Mouse (Mus musculus) stomach, embryonic 14.5 days (tissue): ENCODE results near the gene Lnx1. TPM values are rescaled to one million over a fixed set of nuclear protein-coding genes. Genes with fewer than 3 reads are reported as not detected.

Experiments
- ATAC-seq: fragments of 200-750 bp; cut with Nextera tagmentation; 2 replicates; pipeline ENCODE4 v1.8.0; 2017; ENCODE audit warnings: low read depth, moderate TSS enrichment; ENCODE audit not compliant: insufficient number of reproducible peaks, insufficient read depth, low FRiP score
- H3K27ac ChIP-seq: fragments of 300-500 bp; sonication (generic); 2 replicates; pipeline ENCODE4 v1.5.1; 2014; ENCODE audit warnings: mild to moderate bottlenecking, low read length, moderate library complexity, mixed read lengths
- H3K27me3 ChIP-seq: fragments of 300-500 bp; sonication (generic); 2 replicates; pipeline ENCODE4 v1.6.1; 2014; ENCODE audit warnings: low read length, control low read depth, mixed read lengths; ENCODE audit not compliant: control insufficient read depth, insufficient read depth
- H3K36me3 ChIP-seq: fragments of 300-500 bp; sonication (generic); 2 replicates; pipeline ENCODE4 v1.6.1; 2014; ENCODE audit warnings: mild to moderate bottlenecking, control low read depth, low read length, moderate library complexity, mixed read lengths; ENCODE audit not compliant: control insufficient read depth, insufficient read depth
- H3K4me1 ChIP-seq: fragments of 300-500 bp; sonication (generic); 2 replicates; pipeline ENCODE4 v1.6.1; 2014; ENCODE audit warnings: low read length, control low read depth, mixed read lengths; ENCODE audit not compliant: control insufficient read depth, insufficient read depth
- H3K4me2 ChIP-seq: fragments of 300-500 bp; sonication (generic); replicated peaks from 2 replicates; pipeline ENCODE4 v1.6.1; 2014; ENCODE audit warnings: low read depth, low read length, control low read depth
- H3K4me3 ChIP-seq: fragments of 300-500 bp; sonication (generic); 2 replicates; pipeline ENCODE4 v1.5.1; 2014; ENCODE audit warnings: low read depth, low read length, control low read depth
- H3K9ac ChIP-seq: fragments of 300-500 bp; sonication (generic); replicated peaks from 2 replicates; pipeline ENCODE4 v1.6.1; 2014; ENCODE audit warnings: low read depth, mild to moderate bottlenecking, control low read depth, low read length, moderate library complexity, mixed read lengths
- H3K9me3 ChIP-seq: fragments of 300-500 bp; sonication (generic); 2 replicates; pipeline ENCODE4 v1.6.1; 2016; ENCODE audit warnings: low read depth, low read length, control low read depth; ENCODE audit not compliant: control insufficient read depth
- WGBS: fragments of 180-500 bp; shearing (Covaris S2); extraction: QIAGEN DNeasy Blood & Tissue Kit; methylation state at CpG from one replicate; pipeline ENCODE4 v1.1.7; 2014; 5-methylcytosine and 5-hydroxymethylcytosine counted together
- polyA plus RNA-seq: library from polyadenylated mRNA; unstranded; fragments of >200 nt; fragmentation: Nextera tagmentation; extraction: Ambion mirVana; gene quantifications from 2 replicates; pipeline ENCODE4 v1.2.1, GENCODE M21; 2014

Gene Lnx1
- polyA plus RNA-seq, 1 experiment from 2014 or later: 4.9 TPM

DNA sequence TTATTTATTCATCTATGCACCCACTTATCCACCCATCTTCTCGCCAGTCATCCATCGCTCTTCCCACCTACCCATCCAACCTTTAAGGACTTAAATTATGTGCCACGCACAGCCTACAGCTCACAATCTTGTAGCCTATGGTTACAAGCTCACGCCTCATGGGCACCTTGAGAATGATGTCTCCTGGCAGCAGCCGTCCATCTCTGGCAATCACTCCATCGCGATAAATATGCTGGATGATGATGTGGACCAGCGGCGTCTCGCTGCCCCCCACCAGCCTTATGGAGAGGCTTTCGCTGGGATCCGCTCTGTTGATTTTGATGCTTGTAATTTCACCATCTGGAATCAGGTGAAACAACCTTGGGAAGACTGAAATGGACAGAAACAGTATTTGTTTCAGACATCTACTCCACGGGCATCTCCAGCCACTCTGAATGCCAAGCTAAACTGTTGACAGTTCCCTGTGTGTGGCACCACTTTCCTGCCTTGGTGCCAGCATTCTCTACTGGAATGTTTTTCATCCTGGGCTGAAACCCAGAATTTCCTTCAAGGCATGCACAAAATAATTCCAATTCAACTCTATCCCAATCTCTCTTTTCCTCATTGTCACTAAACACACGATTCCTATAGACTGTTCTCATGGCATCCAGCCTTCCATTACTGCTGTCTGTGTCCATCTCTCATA lies 79.3 kb downstream of the Lnx1 start:
- Histone ChIP-seq H3K4me3 (no peak overlapping the region), H3K4me2 (no peak overlapping the region), H3K4me1 (no peaks in the 10 kb centered on the region), H3K9me3 (no peaks in the 10 kb centered on the region), H3K36me3 (no peaks in the 10 kb centered on the region), H3K27me3 (no peaks in the 10 kb centered on the region), H3K9ac (no peak overlapping the region), H3K27ac (no peak overlapping the region)
- WGBS: 94% methylated on average over 14 of the region's 14 CpGs
- ATAC-seq: no peak

DNA sequence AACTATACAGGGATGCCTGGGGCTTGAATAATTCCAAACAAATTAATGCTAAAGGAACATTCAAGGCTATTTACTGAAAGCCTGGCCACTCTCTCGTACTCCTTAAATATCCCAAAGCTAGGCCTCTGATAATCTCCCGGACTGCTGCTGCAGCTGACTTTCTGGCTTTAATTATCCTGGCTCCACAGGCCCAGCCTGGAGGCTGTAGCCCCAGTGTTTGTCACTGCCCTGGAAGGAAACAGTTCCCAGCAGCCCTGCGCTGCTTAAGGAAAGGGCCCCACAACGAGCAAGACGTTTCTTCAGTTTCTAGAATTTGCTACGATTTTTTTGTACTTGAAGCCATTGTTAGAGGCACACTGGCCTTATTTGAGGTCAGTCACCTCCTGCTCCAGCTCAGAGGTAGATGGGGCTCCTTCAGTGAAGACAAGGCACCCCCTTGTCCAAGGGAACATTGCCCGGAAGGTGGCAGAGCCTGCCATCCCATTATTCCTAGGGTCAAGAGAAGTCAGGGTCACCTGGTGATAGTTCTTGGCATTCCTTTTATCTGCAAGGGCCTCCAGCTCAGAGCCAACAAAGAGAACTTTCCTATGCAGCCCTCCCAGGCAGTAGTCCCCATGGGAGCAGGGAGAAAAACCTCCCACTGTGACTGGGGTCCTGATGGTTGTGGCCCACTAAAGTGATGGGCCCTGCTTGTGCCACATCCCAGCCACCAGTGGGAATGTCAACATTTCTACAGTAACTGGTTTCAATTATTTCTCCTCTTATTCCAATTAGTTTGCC lies 80.8 kb downstream of the Lnx1 start:
- no peak overlapping the region for H3K27ac ChIP-seq
- ATAC-seq: no peak
- 48% methylated on average over 7 of the region's 7 CpGs for WGBS

DNA sequence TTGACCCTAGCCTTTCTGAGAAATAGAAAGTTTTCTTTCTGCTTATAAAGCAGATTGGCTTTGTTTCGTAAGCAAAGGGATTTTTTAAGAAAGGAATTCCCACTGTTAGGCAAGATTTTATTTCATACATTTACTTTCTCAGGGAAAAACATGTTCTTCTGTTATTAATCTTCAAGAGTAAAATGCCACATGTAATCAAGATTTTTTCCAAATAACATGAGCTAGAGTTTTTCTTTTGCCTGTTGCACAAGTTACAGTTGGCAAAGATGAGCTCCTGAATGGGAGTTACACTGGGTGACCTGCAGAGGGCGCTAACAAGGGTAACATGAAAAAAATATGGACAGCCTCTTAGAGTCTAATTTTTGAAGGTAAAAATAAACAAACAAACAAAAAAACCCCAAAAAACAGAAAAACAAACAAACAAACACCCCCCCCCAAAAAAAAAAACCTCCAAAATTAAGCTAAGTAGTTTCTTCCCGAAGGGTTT lies 84.1 kb downstream of the Lnx1 start:
- 63% methylated on average over 3 of the region's 3 CpGs for WGBS
- H3K36me3 ChIP-seq: no peaks in the 10 kb centered on the region
- peaks cover 4% of the 10 kb centered on the region; the same call in 1 of the 2 replicates for H3K4me1 ChIP-seq
- no peak for ATAC-seq
- H3K27me3 ChIP-seq: no peaks in the 10 kb centered on the region
- H3K9me3 ChIP-seq: no peaks in the 10 kb centered on the region
- H3K27ac ChIP-seq: no peak overlapping the region
- H3K9ac ChIP-seq: no peak overlapping the region
- no peak overlapping the region for H3K4me3 ChIP-seq
- H3K4me2 ChIP-seq: no peak overlapping the region

More for the DNA sequence above, 80.8 kb downstream of the Lnx1 start:
- Histone ChIP-seq H3K4me3 (no peak overlapping the region), H3K9ac (no peak overlapping the region), H3K4me2 (no peak overlapping the region), H3K36me3 (no peaks in the 10 kb centered on the region), H3K9me3 (no peaks in the 10 kb centered on the region), H3K4me1 (peaks cover 4% of the 10 kb centered on the region; the same call in 1 of the 2 replicates), H3K27me3 (no peaks in the 10 kb centered on the region)

DNA sequence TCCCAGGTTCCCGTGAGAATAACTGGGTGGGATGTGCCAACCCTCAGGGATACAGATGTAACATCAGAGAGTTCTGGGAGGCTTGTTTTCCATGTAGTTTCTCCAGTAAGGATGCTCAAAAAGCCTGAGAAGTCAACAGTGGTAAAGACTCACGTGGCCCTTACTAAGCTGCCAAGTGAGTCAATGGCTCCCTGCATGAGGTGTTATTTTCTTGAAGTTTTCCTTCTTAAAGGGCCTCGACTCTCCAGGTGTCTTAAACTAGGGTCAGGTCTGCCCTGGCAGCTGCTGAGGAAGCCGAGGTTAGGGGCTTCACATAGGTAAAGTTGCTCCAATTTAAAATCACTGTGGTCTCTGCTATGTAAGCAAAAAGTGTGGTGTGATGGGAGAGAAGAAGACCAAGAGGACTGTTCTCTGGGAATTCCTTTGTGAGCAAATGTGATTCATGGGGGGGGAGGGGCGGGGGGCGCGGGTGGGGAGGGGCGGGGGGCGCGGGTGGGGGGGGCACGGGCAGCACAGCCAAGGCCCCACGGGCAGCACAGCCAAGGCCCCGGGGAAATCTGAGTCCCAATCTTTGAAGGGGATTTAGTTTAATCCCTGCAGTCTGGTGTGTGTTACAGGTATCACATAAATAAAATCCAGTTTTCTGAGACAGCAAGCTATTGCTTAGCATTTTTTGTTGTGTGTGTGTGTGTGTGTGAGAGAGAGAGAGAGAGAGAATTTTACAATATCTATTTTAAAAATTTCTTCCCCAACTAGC lies 84.7 kb downstream of the Lnx1 start:
- H3K27ac ChIP-seq: peak overlapping the region; percentile 18; the same call in 1 of the 2 replicates
- H3K4me2 ChIP-seq: no peak overlapping the region
- H3K9me3 ChIP-seq: no peaks in the 10 kb centered on the region
- H3K36me3 ChIP-seq: no peaks in the 10 kb centered on the region
- H3K27me3 ChIP-seq: no peaks in the 10 kb centered on the region
- 39% methylated on average over 13 of the region's 13 CpGs for WGBS
- H3K9ac ChIP-seq: no peak overlapping the region
- no peak for ATAC-seq
- H3K4me3 ChIP-seq: no peak overlapping the region
- H3K4me1 ChIP-seq: peaks cover 4% of the 10 kb centered on the region; the same call in 1 of the 2 replicates

DNA sequence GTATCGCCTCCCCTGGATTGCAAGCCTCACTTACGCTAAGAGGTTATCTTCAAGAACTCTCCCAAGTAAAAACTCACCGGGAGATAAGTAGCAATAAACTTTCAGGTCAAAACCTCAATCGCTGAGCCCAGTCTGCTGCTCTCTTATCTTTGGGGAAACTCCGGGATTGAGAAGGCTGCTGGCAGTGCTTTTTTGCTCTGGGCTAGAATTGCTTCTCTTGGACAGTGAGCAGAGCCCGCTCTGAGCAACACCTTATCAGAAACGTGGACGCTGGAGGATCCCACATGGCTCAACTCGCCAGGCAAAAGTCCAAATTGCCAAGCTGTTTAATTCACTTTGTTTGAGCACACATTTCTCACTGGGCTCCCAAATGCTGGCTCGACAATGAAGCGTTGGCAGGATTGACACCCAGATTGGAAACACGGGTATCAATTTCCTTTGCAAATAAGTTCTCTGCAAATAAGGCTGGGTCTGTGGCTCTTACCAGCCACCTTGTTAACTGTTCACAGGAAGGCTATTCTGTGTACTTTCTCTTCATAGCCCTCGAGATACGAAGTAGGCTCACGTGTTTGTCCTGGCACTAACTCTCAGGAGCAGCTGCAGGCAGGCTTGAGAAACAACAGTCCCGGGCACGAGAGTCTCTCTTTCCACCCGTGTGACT lies 89.1 kb downstream of the Lnx1 start:
- no peak for ATAC-seq
- H3K9ac ChIP-seq: no peak overlapping the region
- WGBS: 26% methylated on average over 18 of the region's 18 CpGs
- no peaks in the 10 kb centered on the region for H3K36me3 ChIP-seq
- peaks cover 4% of the 10 kb centered on the region; the same call in 1 of the 2 replicates for H3K4me1 ChIP-seq
- H3K4me3 ChIP-seq: no peak overlapping the region
- no peaks in the 10 kb centered on the region for H3K27me3 ChIP-seq
- H3K9me3 ChIP-seq: no peaks in the 10 kb centered on the region
- no peak overlapping the region for H3K4me2 ChIP-seq
- H3K27ac ChIP-seq: no peak overlapping the region

DNA sequence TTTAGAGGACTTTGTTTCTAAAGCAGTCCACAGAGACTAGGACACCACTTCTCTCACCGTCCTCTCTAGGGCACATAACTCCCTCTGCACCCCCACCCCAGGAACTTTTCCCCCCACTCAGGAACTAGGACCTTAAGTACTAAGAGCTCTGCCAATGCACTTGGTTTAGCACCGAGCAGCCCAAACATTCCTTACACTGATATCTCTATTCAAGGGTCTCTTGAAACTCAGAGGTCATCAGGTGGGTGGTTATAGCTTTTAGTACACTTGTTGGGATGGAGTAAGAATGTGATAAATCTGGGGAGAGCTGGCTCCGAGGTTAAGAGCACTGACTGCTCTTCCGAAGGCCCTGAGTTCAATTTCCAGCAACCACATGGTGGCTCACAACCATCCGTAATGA lies 90.0 kb downstream of the Lnx1 start:
- no peaks in the 10 kb centered on the region for H3K9me3 ChIP-seq
- no peak overlapping the region for H3K4me2 ChIP-seq
- ATAC-seq: no peak
- H3K4me3 ChIP-seq: no peak overlapping the region
- WGBS: 76% methylated on average over 5 of the region's 5 CpGs
- H3K36me3 ChIP-seq: no peaks in the 10 kb centered on the region
- H3K4me1 ChIP-seq: peaks cover 1% of the 10 kb centered on the region; the same call in 1 of the 2 replicates
- no peaks in the 10 kb centered on the region for H3K27me3 ChIP-seq
- H3K9ac ChIP-seq: no peak overlapping the region
- no peak overlapping the region for H3K27ac ChIP-seq

DNA sequence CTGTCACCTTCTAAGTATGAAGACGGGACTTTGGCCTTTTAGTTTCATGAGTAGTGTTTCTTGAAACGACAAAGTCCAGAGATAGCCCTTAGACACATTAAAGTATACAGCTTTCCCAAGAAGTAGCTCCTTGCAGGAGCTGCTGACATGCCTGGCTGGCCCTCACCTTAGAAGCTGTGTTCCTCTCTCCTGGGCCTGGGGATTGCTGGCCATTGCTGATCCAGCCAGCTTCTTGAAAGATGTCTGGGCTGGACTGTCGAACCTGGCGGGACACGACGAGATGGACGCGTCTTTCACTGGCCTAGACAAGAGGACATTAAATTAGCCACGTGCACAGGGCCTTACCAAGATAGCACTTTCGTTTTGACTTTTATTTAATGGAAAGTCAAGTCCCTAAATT lies 92.2 kb downstream of the Lnx1 start:
- Histone ChIP-seq H3K27me3 (no peaks in the 10 kb centered on the region), H3K9ac (no peak overlapping the region), H3K36me3 (no peaks in the 10 kb centered on the region), H3K9me3 (no peaks in the 10 kb centered on the region), H3K4me1 (no peaks in the 10 kb centered on the region), H3K27ac (no peak overlapping the region), H3K4me2 (no peak overlapping the region), H3K4me3 (no peak overlapping the region)
- no peak for ATAC-seq
- 65% methylated on average over 10 of the region's 10 CpGs for WGBS

DNA sequence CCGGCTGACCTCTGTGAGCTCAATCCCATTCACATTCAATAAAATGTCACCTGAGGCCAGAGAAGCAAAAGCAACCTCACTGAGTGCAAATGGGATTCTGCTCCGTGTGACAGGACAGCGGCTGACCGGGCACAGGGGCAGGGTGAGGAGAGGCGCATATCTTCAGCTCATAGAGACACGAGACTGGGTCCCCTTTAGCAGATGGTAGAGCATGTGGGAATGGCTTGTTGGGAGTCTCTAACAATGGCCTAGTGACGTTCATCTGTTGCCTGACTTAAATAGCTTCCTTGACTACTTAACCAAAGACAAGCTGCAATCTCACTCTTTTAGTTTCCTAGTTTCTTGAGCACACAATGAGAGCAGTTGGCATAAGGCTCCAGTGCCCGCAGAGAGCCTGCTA lies 96.5 kb downstream of the Lnx1 start:
- Histone ChIP-seq H3K4me2 (no peak overlapping the region), H3K9ac (no peak overlapping the region), H3K27me3 (no peaks in the 10 kb centered on the region), H3K27ac (no peak overlapping the region), H3K36me3 (no peaks in the 10 kb centered on the region), H3K4me3 (no peak overlapping the region), H3K9me3 (no peaks in the 10 kb centered on the region), H3K4me1 (no peaks in the 10 kb centered on the region)
- WGBS: 89% methylated on average over 8 of the region's 8 CpGs
- ATAC-seq: no peak
